Mouse (Mus musculus): ENCODE data around the gene Luc7l. TPM values are rescaled to one million over a fixed set of nuclear protein-coding genes. Genes with fewer than 3 reads are reported as not detected.

Gene Luc7l
- polyA plus RNA-seq, 1 experiment from 2014 or later = 127 TPM

DNA sequence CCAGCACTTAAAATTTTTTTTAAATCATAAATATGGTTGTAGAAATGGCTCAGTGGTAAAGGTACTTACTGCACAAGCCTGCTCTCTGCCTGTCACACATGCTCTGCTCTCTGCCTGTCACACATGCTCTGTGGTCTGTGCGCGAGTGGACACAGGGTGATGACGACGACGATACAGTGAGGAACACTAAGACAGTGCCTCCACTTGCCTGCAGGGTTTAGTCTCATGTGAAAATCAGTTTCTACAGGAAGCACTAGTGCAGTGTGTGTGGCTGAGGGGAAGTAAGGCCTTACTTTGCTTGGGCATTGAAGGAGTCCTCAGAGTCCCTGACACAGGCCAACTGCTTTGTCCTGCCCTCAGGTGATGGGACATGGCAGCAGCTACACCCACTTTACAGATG, 22.9 kb upstream of the Luc7l start:
- Histone ChIP-seq H3K4me2 (no peak overlapping the region), H3K27me3 (ENCODE audit: control insufficient read depth, insufficient read depth, low read length) (no peaks in the 10 kb centered on the region), H3K36me3 (ENCODE audit: control insufficient read depth, insufficient read depth, low read length) (no peaks in the 10 kb centered on the region), H3K27ac (ENCODE audit: low read depth, low read length) (no peak overlapping the region), H3K4me3 (ENCODE audit: low read depth, low read length) (no peak overlapping the region), H3K4me1 (ENCODE audit: control insufficient read depth, insufficient read depth, low read length) (no peaks in the 10 kb centered on the region), H3K9me3 (ENCODE audit: control insufficient read depth, low read length) (no peaks in the 10 kb centered on the region), H3K9ac (ENCODE audit: low read length) (no peak overlapping the region)
- 97% methylated on average over 5 of the region's 5 CpGs for WGBS
- ATAC-seq (ENCODE audit: low FRiP score) (no peak), DNase-seq (ENCODE audit: low spot score, missing footprints) (no peak)

DNA sequence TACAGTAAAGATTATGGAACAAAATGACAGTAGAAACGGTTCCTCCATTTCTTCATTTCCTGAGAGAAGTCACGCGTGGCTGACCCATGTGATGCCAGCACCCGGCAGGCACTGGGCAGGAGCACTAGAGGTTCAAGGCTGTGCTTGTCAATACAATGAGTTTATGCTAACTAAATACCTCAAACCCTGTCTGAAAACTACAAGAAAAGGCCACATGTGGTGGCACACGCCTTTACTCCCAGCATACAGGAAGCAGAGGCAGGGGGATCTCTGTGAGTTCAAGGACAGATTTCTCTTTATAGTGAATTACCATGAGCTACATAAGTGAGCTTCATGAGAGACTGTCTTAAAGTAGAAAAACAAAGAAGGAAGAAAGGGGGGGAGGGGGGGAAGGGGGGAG, 21.5 kb upstream of the Luc7l start:
- no peak for ATAC-seq (ENCODE audit: low FRiP score)
- DNase-seq (ENCODE audit: low spot score, missing footprints) = no peak
- no peak overlapping the region for H3K27ac ChIP-seq (ENCODE audit: low read depth, low read length)
- H3K27me3 ChIP-seq (ENCODE audit: control insufficient read depth, insufficient read depth, low read length) = no peaks in the 10 kb centered on the region
- H3K4me3 ChIP-seq (ENCODE audit: low read depth, low read length) = no peak overlapping the region
- H3K4me2 ChIP-seq = no peak overlapping the region
- H3K9me3 ChIP-seq (ENCODE audit: control insufficient read depth, low read length) = no peaks in the 10 kb centered on the region
- H3K36me3 ChIP-seq (ENCODE audit: control insufficient read depth, insufficient read depth, low read length) = no peaks in the 10 kb centered on the region
- no peak overlapping the region for H3K9ac ChIP-seq (ENCODE audit: low read length)
- no peaks in the 10 kb centered on the region for H3K4me1 ChIP-seq (ENCODE audit: control insufficient read depth, insufficient read depth, low read length)
- WGBS = 89% methylated on average over 5 of the region's 5 CpGs

GRCm38 (mm10) chr17:26232863-26233262, 19.8 kb upstream of the Luc7l start:
- Histone ChIP-seq H3K4me2 (no peak overlapping the region), H3K9me3 (ENCODE audit: control insufficient read depth, low read length) (no peaks in the 10 kb centered on the region), H3K27me3 (ENCODE audit: control insufficient read depth, insufficient read depth, low read length) (no peaks in the 10 kb centered on the region), H3K4me3 (ENCODE audit: low read depth, low read length) (no peak overlapping the region), H3K9ac (ENCODE audit: low read length) (no peak overlapping the region), H3K4me1 (ENCODE audit: control insufficient read depth, insufficient read depth, low read length) (no peaks in the 10 kb centered on the region), H3K27ac (ENCODE audit: low read depth, low read length) (no peak overlapping the region), H3K36me3 (ENCODE audit: control insufficient read depth, insufficient read depth, low read length) (no peaks in the 10 kb centered on the region)
- no peak for ATAC-seq (ENCODE audit: low FRiP score)
- no peak for DNase-seq (ENCODE audit: low spot score, missing footprints)
- WGBS = 74% methylated on average over 8 of the region's 8 CpGs

GRCm38 (mm10) chr17:26234386-26234785, 18.3 kb upstream of the Luc7l start:
- Histone ChIP-seq H3K27me3 (ENCODE audit: control insufficient read depth, insufficient read depth, low read length) (no peaks in the 10 kb centered on the region), H3K4me2 (no peak overlapping the region), H3K4me1 (ENCODE audit: control insufficient read depth, insufficient read depth, low read length) (no peaks in the 10 kb centered on the region), H3K9me3 (ENCODE audit: control insufficient read depth, low read length) (no peaks in the 10 kb centered on the region), H3K9ac (ENCODE audit: low read length) (no peak overlapping the region), H3K27ac (ENCODE audit: low read depth, low read length) (no peak overlapping the region), H3K36me3 (ENCODE audit: control insufficient read depth, insufficient read depth, low read length) (no peaks in the 10 kb centered on the region), H3K4me3 (ENCODE audit: low read depth, low read length) (no peak overlapping the region)
- WGBS = 90% methylated on average over 8 of the region's 8 CpGs
- DNase-seq (ENCODE audit: low spot score, missing footprints) (no peak), ATAC-seq (ENCODE audit: low FRiP score) (no peak)

GRCm38 (mm10) chr17:26235077-26235815, 17.4 kb upstream of the Luc7l start:
- H3K4me3 ChIP-seq (ENCODE audit: low read depth, low read length) = no peak overlapping the region
- H3K9me3 ChIP-seq (ENCODE audit: control insufficient read depth, low read length) = no peaks in the 10 kb centered on the region
- ATAC-seq (ENCODE audit: low FRiP score) (no peak), DNase-seq (ENCODE audit: low spot score, missing footprints) (no peak)
- H3K4me1 ChIP-seq (ENCODE audit: control insufficient read depth, insufficient read depth, low read length) = no peaks in the 10 kb centered on the region
- H3K36me3 ChIP-seq (ENCODE audit: control insufficient read depth, insufficient read depth, low read length) = no peaks in the 10 kb centered on the region
- H3K9ac ChIP-seq (ENCODE audit: low read length) = no peak overlapping the region
- no peaks in the 10 kb centered on the region for H3K27me3 ChIP-seq (ENCODE audit: control insufficient read depth, insufficient read depth, low read length)
- no peak overlapping the region for H3K27ac ChIP-seq (ENCODE audit: low read depth, low read length)
- 78% methylated on average over 13 of the region's 13 CpGs for WGBS
- no peak overlapping the region for H3K4me2 ChIP-seq

GRCm38 (mm10) chr17:26237667-26238066, 15.0 kb upstream of the Luc7l start:
- no peaks in the 10 kb centered on the region for H3K27me3 ChIP-seq (ENCODE audit: control insufficient read depth, insufficient read depth, low read length)
- no peak overlapping the region for H3K27ac ChIP-seq (ENCODE audit: low read depth, low read length)
- ATAC-seq (ENCODE audit: low FRiP score) = no peak
- H3K9me3 ChIP-seq (ENCODE audit: control insufficient read depth, low read length) = no peaks in the 10 kb centered on the region
- DNase-seq (ENCODE audit: low spot score, missing footprints) = no peak
- no peaks in the 10 kb centered on the region for H3K36me3 ChIP-seq (ENCODE audit: control insufficient read depth, insufficient read depth, low read length)
- H3K4me3 ChIP-seq (ENCODE audit: low read depth, low read length) = no peak overlapping the region
- WGBS = 87% methylated on average over 10 of the region's 10 CpGs
- no peak overlapping the region for H3K9ac ChIP-seq (ENCODE audit: low read length)
- H3K4me1 ChIP-seq (ENCODE audit: control insufficient read depth, insufficient read depth, low read length) = no peaks in the 10 kb centered on the region
- no peak overlapping the region for H3K4me2 ChIP-seq

DNA sequence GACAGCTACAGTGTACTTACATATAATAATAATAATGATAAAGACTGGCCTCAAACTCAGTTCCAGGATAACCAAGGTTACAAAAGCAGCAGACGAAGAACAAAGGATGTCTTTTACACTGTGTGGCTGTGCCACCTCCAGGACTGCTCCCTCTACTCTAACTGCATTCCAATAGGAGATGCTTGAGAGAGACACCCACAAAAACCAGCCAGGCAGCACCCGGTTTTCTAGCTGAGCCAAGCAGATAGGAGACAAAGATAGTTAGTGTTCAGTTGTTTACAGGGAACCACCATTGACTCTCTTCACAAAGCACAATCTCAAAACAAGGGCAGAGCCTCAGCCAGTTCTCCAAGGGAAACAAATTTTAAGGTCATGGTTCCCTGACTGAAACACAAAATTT, 13.1 kb upstream of the Luc7l start:
- DNase-seq (ENCODE audit: low spot score, missing footprints) = no peak
- Histone ChIP-seq H3K36me3 (ENCODE audit: control insufficient read depth, insufficient read depth, low read length) (no peaks in the 10 kb centered on the region), H3K9ac (ENCODE audit: low read length) (no peak overlapping the region), H3K4me3 (ENCODE audit: low read depth, low read length) (no peak overlapping the region), H3K27me3 (ENCODE audit: control insufficient read depth, insufficient read depth, low read length) (no peaks in the 10 kb centered on the region), H3K4me1 (ENCODE audit: control insufficient read depth, insufficient read depth, low read length) (peaks cover 7% of the 10 kb centered on the region; the same call in 1 of the 2 replicates), H3K4me2 (no peak overlapping the region), H3K27ac (ENCODE audit: low read depth, low read length) (no peak overlapping the region), H3K9me3 (ENCODE audit: control insufficient read depth, low read length) (no peaks in the 10 kb centered on the region)
- 78% methylated on average over 2 of the region's 2 CpGs for WGBS
- no peak for ATAC-seq (ENCODE audit: low FRiP score)

GRCm38 (mm10) chr17:26240120-26240790, 12.4 kb upstream of the Luc7l start:
- Histone ChIP-seq H3K27ac (ENCODE audit: low read depth, low read length) (no peak overlapping the region), H3K27me3 (ENCODE audit: control insufficient read depth, insufficient read depth, low read length) (no peaks in the 10 kb centered on the region), H3K9me3 (ENCODE audit: control insufficient read depth, low read length) (no peaks in the 10 kb centered on the region), H3K4me2 (no peak overlapping the region), H3K36me3 (ENCODE audit: control insufficient read depth, insufficient read depth, low read length) (no peaks in the 10 kb centered on the region), H3K9ac (ENCODE audit: low read length) (no peak overlapping the region), H3K4me3 (ENCODE audit: low read depth, low read length) (no peak overlapping the region), H3K4me1 (ENCODE audit: control insufficient read depth, insufficient read depth, low read length) (peaks cover 7% of the 10 kb centered on the region; the same call in 1 of the 2 replicates)
- DNase-seq (ENCODE audit: low spot score, missing footprints) (no peak), ATAC-seq (ENCODE audit: low FRiP score) (no peak)
- WGBS = 83% methylated on average over 6 of the region's 6 CpGs

DNA sequence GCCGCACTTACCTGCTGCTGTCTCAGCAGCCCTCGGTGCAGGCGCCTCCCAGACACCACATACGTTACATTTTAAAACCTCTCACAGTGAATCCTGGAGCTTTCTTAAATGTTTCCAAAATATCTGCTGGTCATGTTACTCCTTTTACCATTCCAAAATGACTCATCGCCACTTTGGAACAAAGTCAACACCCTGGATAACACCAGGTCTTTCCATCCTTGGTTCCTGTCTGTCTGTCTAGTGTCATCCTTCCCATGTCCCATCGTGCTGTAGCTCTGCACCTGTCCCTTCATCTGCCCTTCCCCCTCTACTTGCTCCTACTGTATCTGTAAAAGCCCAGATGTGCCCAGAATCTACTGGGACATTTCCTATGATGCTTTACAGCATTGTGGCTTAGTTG, 11.7 kb upstream of the Luc7l start:
- H3K27ac ChIP-seq (ENCODE audit: low read depth, low read length) = no peak overlapping the region
- H3K27me3 ChIP-seq (ENCODE audit: control insufficient read depth, insufficient read depth, low read length) = no peaks in the 10 kb centered on the region
- H3K36me3 ChIP-seq (ENCODE audit: control insufficient read depth, insufficient read depth, low read length) = no peaks in the 10 kb centered on the region
- H3K4me1 ChIP-seq (ENCODE audit: control insufficient read depth, insufficient read depth, low read length) = peaks cover 7% of the 10 kb centered on the region; the same call in 1 of the 2 replicates
- WGBS = 85% methylated on average over 6 of the region's 6 CpGs
- H3K9me3 ChIP-seq (ENCODE audit: control insufficient read depth, low read length) = no peaks in the 10 kb centered on the region
- no peak overlapping the region for H3K4me3 ChIP-seq (ENCODE audit: low read depth, low read length)
- H3K9ac ChIP-seq (ENCODE audit: low read length) = no peak overlapping the region
- no peak overlapping the region for H3K4me2 ChIP-seq
- ATAC-seq (ENCODE audit: low FRiP score) (no peak), DNase-seq (ENCODE audit: low spot score, missing footprints) (no peak)

Data from midbrain, embryonic 11.5 days (tissue).